Mouse (Mus musculus): Measurements from ENCODE around the gene Yeats4.

- no peak for TF ChIP-seq CTCF (IDR thresholded peaks at IDR 0.05; ENCODE audit: control insufficient read depth, insufficient read depth, low read length)
- TF ChIP-seq POLR2A (IDR thresholded peaks at IDR 0.05; ENCODE audit: borderline replicate concordance, control insufficient read depth, low read depth, low read length), result no peak
Observed at GRCm38 (mm10) chr10:117223758-117224101, 577 bp downstream of the Yeats4 start.

All from bone marrow, adult 2 months (tissue).